Mouse (Mus musculus): Measurements from ENCODE around the gene Tmem51. TPM values are rescaled to one million over a fixed set of nuclear protein-coding genes. Genes with fewer than 3 reads are reported as not detected.

Tmem51 gene
- total and polyA plus RNA-seq, 2 experiments from 2014 or later = 34.4 to 46.8 TPM

GRCm38 (mm10) chr4:142011236-142011635 is 72.9 kb downstream of the Tmem51 start:
- Histone ChIP-seq H3K9me3 (replicated peaks; ENCODE audit: control insufficient read depth, low read length) (no peaks in the 10 kb centered on the region), H3K4me2 (ENCODE audit: low read depth, low read length) (no peak overlapping the region), H3K27me3 (ENCODE audit: control insufficient read depth, insufficient read depth, low read length) (no peaks in the 10 kb centered on the region), H3K36me3 (replicated peaks; ENCODE audit: control insufficient read depth, insufficient read depth, low read length) (no peaks in the 10 kb centered on the region), H3K4me3 (ENCODE audit: low read depth, low read length) (no peak overlapping the region), H3K4me1 (ENCODE audit: control insufficient read depth, insufficient read depth) (peaks cover 17% of the 10 kb centered on the region), H3K27ac (ENCODE audit: low read depth) (no peak overlapping the region), H3K9ac (replicated peaks; ENCODE audit: low read depth, low read length) (no peak overlapping the region)
- DNase-seq (ENCODE audit: low spot score) (no peak), ATAC-seq (ENCODE audit: insufficient read depth, low read depth) (no peak)
- TF ChIP-seq EP300 (IDR thresholded peaks at IDR 0.05; ENCODE audit: low read depth) = no peak
- TF ChIP-seq CTCF (IDR thresholded peaks at IDR 0.05; ENCODE audit: low read depth) = no peak
- 87% methylated on average over 13 of the region's 13 CpGs for WGBS

GRCm38 (mm10) chr4:142010441-142010840 is 73.7 kb downstream of the Tmem51 start:
- Histone ChIP-seq H3K36me3 (replicated peaks; ENCODE audit: control insufficient read depth, insufficient read depth, low read length) (no peaks in the 10 kb centered on the region), H3K27me3 (ENCODE audit: control insufficient read depth, insufficient read depth, low read length) (no peaks in the 10 kb centered on the region), H3K4me3 (ENCODE audit: low read depth, low read length) (no peak overlapping the region), H3K4me1 (ENCODE audit: control insufficient read depth, insufficient read depth) (peaks cover 14% of the 10 kb centered on the region), H3K9ac (replicated peaks; ENCODE audit: low read depth, low read length) (no peak overlapping the region), H3K4me2 (ENCODE audit: low read depth, low read length) (no peak overlapping the region), H3K27ac (ENCODE audit: low read depth) (no peak overlapping the region), H3K9me3 (replicated peaks; ENCODE audit: control insufficient read depth, low read length) (no peaks in the 10 kb centered on the region)
- 81% methylated on average over 7 of the region's 7 CpGs for WGBS
- TF ChIP-seq CTCF (IDR thresholded peaks at IDR 0.05; ENCODE audit: low read depth) (no peak), EP300 (IDR thresholded peaks at IDR 0.05; ENCODE audit: low read depth) (no peak)
- DNase-seq (ENCODE audit: low spot score) (no peak), ATAC-seq (ENCODE audit: insufficient read depth, low read depth) (no peak)

DNA sequence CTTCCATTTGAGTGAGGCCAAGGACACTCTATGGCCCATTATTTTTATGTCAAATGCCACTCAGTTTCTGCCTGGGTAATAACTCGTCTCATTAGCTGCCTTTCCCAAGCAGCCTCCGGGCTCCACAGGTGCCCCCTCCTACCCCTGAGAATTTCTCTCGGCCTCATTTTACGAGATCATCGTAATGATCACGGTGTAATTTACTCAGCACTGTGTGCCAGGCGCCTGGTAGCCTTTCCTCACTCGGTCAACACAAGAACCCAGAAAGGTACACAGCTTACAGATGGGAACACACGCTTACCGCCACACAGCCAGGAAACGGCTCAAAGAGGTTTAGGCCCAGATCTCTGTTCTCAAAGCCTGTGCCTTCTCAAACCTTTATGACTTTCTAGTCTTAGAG is 75.9 kb downstream of the Tmem51 start:
- Histone ChIP-seq H3K27me3 (ENCODE audit: control insufficient read depth, insufficient read depth, low read length) (no peaks in the 10 kb centered on the region), H3K4me2 (ENCODE audit: low read depth, low read length) (no peak overlapping the region), H3K27ac (ENCODE audit: low read depth) (no peak overlapping the region), H3K9me3 (replicated peaks; ENCODE audit: control insufficient read depth, low read length) (no peaks in the 10 kb centered on the region), H3K9ac (replicated peaks; ENCODE audit: low read depth, low read length) (no peak overlapping the region), H3K4me1 (ENCODE audit: control insufficient read depth, insufficient read depth) (peaks cover 7% of the 10 kb centered on the region; the same call in 1 of the 2 replicates), H3K4me3 (ENCODE audit: low read depth, low read length) (no peak overlapping the region), H3K36me3 (replicated peaks; ENCODE audit: control insufficient read depth, insufficient read depth, low read length) (no peaks in the 10 kb centered on the region)
- 90% methylated on average over 11 of the region's 11 CpGs for WGBS
- DNase-seq (ENCODE audit: low spot score) = no peak
- TF ChIP-seq EP300 (IDR thresholded peaks at IDR 0.05; ENCODE audit: low read depth) (no peak), CTCF (IDR thresholded peaks at IDR 0.05; ENCODE audit: low read depth) (no peak)
- no peak for ATAC-seq (ENCODE audit: insufficient read depth, low read depth)

DNA sequence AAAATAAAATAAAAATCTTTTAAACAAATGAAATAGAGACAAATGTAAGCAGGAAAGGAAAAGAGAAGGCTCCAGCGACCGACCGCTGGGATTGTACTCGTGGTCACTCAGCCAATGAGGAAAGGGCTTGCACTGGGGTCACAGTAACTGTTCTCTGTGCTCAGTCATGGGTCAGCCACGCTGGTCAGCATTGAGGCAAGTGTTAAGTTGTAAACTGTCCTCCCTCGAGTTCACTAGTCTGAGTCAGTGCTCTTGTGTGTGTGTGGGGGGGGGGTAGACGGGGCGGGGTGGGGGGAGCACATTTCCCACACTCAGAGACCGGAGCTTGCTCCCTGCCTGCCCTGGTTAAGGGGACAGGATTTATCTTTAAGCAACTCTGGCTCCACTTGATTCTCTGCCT is 83.5 kb downstream of the Tmem51 start:
- ATAC-seq (ENCODE audit: insufficient read depth, low read depth) (no peak), DNase-seq (ENCODE audit: low spot score) (no peak)
- Histone ChIP-seq H3K36me3 (replicated peaks; ENCODE audit: control insufficient read depth, insufficient read depth, low read length) (no peaks in the 10 kb centered on the region), H3K27me3 (ENCODE audit: control insufficient read depth, insufficient read depth, low read length) (no peaks in the 10 kb centered on the region), H3K4me2 (ENCODE audit: low read depth, low read length) (no peak overlapping the region), H3K4me3 (ENCODE audit: low read depth, low read length) (no peak overlapping the region), H3K27ac (ENCODE audit: low read depth) (no peak overlapping the region), H3K9ac (replicated peaks; ENCODE audit: low read depth, low read length) (no peak overlapping the region), H3K4me1 (ENCODE audit: control insufficient read depth, insufficient read depth) (no peaks in the 10 kb centered on the region), H3K9me3 (replicated peaks; ENCODE audit: control insufficient read depth, low read length) (no peaks in the 10 kb centered on the region)
- 44% methylated on average over 9 of the region's 9 CpGs for WGBS
- no peak for TF ChIP-seq CTCF (IDR thresholded peaks at IDR 0.05; ENCODE audit: low read depth)
- TF ChIP-seq EP300 (IDR thresholded peaks at IDR 0.05; ENCODE audit: low read depth) = no peak

GRCm38 (mm10) chr4:141999494-142000074 is 84.5 kb downstream of the Tmem51 start:
- Histone ChIP-seq H3K9ac (replicated peaks; ENCODE audit: low read depth, low read length) (no peak overlapping the region), H3K27ac (ENCODE audit: low read depth) (no peak overlapping the region), H3K4me2 (ENCODE audit: low read depth, low read length) (no peak overlapping the region), H3K27me3 (ENCODE audit: control insufficient read depth, insufficient read depth, low read length) (no peaks in the 10 kb centered on the region), H3K4me1 (ENCODE audit: control insufficient read depth, insufficient read depth) (no peaks in the 10 kb centered on the region), H3K4me3 (ENCODE audit: low read depth, low read length) (no peak overlapping the region), H3K9me3 (replicated peaks; ENCODE audit: control insufficient read depth, low read length) (no peaks in the 10 kb centered on the region), H3K36me3 (replicated peaks; ENCODE audit: control insufficient read depth, insufficient read depth, low read length) (no peaks in the 10 kb centered on the region)
- TF ChIP-seq EP300 (IDR thresholded peaks at IDR 0.05; ENCODE audit: low read depth) (no peak), CTCF (IDR thresholded peaks at IDR 0.05; ENCODE audit: low read depth) (no peak)
- no peak for ATAC-seq (ENCODE audit: insufficient read depth, low read depth)
- 64% methylated on average over 7 of the region's 7 CpGs for WGBS
- DNase-seq (ENCODE audit: low spot score) = no peak

GRCm38 (mm10) chr4:141998282-141998821 is 85.8 kb downstream of the Tmem51 start:
- no peaks in the 10 kb centered on the region for H3K36me3 ChIP-seq (replicated peaks; ENCODE audit: control insufficient read depth, insufficient read depth, low read length)
- no peaks in the 10 kb centered on the region for H3K9me3 ChIP-seq (replicated peaks; ENCODE audit: control insufficient read depth, low read length)
- peak overlapping the region; percentile 44 for H3K4me2 ChIP-seq (ENCODE audit: low read depth, low read length)
- no peaks in the 10 kb centered on the region for H3K4me1 ChIP-seq (ENCODE audit: control insufficient read depth, insufficient read depth)
- no peak overlapping the region for H3K9ac ChIP-seq (replicated peaks; ENCODE audit: low read depth, low read length)
- 28% methylated on average over 11 of the region's 11 CpGs for WGBS
- H3K27ac ChIP-seq (ENCODE audit: low read depth) = no peak overlapping the region
- ATAC-seq (ENCODE audit: insufficient read depth, low read depth) (no peak; the same call in 1 of the 2 replicates), DNase-seq (ENCODE audit: low spot score) (no peak)
- no peak for TF ChIP-seq CTCF (IDR thresholded peaks at IDR 0.05; ENCODE audit: low read depth)
- TF ChIP-seq EP300 (IDR thresholded peaks at IDR 0.05; ENCODE audit: low read depth) = no peak
- peak overlapping the region; percentile 16; the same call in 1 of the 2 replicates for H3K4me3 ChIP-seq (ENCODE audit: low read depth, low read length)
- no peaks in the 10 kb centered on the region for H3K27me3 ChIP-seq (ENCODE audit: control insufficient read depth, insufficient read depth, low read length)

Measured in heart, postnatal 0 days (tissue).